Mouse (Mus musculus) adipose tissue, adult 10 weeks (tissue): ENCODE results near the gene Smim11. TPM values are rescaled to one million over a fixed set of nuclear protein-coding genes. Genes with fewer than 3 reads are reported as not detected.

Experiments
- polyA plus RNA-seq: library from polyadenylated mRNA; stranded (reverse); fragments of 350-450 nt; fragmentation: Illumina TruSeq; extraction: RNeasy Lipid Tissue Mini Kit (QIAGEN cat#74804); gene quantifications from one replicate; pipeline ENCODE4 v1.2.3, GENCODE M21; 2014; ENCODE audit warnings: low read depth, low replicate concordance

Smim11 gene
- polyA plus RNA-seq, result 73.3 TPM

DNA sequence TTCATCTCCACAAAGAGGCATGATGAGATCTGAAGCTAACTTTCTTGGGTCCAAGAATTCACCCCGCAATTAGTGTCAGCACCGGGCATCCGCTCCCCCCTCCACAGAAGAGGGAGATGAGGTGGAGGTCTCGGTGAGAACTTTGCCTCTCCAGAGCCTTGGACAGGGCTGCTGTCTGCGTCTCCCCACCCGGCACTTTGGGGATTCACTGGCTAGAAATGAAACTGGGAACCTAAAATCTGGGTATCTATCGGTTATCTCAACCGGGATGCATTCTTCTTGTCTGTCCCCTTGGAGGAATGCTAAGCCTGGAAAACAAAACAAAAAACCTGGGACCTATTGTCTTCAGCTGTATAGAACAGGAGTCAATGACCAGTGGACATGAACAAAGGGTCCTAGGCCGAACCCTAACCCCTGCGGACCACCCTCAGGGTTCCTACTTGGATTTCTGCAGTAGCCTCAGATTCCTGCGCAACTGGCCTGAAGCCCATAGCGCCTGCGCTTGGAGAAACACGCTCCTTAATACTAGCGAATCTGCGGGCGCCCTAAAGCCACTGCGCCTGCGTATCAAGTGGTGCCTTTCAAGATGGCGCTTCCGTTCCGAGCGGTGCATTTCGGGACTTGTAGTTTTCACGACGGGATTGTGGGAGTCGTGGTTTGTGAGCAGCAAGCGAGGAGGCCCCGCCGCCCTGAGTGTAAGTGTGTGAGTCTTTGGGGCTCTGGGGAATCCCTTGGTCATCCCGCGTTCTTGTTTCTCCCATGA, at the start of gene Smim11:
TSS of gene Smim11 (plus strand) at position 638 of the 763 bp plus-strand sequence.

DNA sequence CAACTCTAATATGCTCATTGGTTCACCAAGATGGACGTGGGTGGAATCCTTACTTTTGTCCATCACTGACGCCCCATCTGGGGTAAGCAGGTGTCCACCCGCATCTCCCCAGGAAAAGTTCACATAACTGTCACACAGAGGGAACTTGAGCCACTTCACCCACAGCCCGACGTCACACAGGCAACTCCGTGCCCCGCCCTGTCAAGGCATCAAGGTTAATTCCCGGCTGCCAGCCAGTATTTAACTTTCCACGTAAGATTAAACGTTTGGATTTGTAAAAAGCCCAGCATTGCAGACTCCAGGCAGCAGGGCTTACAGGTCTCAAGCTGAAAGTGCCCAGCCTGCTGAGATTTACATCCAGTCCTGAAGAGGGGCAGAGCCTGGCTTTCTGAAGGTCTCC, 9.0 kb upstream of the Smim11 start, which contains the start of gene Kcne2:
TSS of gene Kcne2 (plus strand) at position 289 of the 400 bp plus-strand sequence.

DNA sequence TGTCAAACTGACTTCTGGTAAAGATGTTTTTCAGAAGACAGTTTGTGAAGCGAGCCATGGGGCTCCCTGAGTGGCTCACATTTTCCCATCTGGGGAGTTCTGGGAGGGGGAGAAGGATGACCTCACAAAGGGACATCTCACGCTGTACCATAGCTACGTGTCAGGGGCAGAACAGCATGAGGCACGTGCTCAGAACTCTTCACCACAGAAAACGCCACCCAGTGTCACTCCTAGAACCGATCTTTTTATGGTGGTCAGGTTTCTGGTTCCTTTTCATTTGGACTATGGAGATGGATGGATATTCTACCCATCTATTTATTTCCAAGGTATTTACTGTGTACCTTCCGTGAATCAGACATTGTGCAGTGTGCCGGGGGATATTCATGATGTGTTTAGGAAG, 20.3 kb downstream of the Smim11 start, which contains the start of gene Fam243:
TSS of gene Fam243 (minus strand) at position 101 of the 400 bp plus-strand sequence.

DNA sequence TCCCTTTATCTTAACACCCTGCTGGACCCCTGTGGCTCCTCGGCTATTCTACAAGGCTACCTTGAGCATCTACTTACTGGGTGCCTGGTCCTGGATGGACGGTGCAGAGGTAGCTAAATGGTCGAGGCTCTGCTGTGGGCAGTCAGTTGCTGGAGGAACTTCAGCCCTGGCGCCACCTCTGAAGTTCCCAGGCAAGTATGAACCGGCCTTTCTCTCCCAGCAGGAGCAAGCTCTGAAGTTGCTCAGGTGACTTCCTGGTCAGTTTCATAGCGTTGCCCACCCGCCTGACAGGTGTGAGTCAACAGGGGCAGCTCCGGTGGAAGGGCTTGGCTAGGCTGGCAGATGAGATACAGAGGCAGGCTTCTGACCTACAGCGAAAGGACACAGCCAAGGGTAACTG, 58.1 kb downstream of the Smim11 start, which contains the start of gene Kcne1:
TSS of gene Kcne1 (minus strand) at position 240 of the 400 bp plus-strand sequence.

Other genes with a start within 250 kb of the Smim11 start
- gene Mrps6, start 243.0 kb upstream of the Smim11 start, polyA plus RNA-seq, result 266 TPM
- 0.38 TPM for gene Gm49711, start 243.0 kb upstream of the Smim11 start, polyA plus RNA-seq
- gene Slc5a3, start 243.0 kb upstream of the Smim11 start, polyA plus RNA-seq, result 18.8 TPM
- not detected for gene Kcne2, start 8.9 kb upstream of the Smim11 start, polyA plus RNA-seq
- gene Fam243, start 20.2 kb downstream of the Smim11 start, polyA plus RNA-seq, result 6.2 TPM
- not detected for gene Kcne1, start 58.2 kb downstream of the Smim11 start, polyA plus RNA-seq
- 18.5 TPM for gene Rcan1, start 169.6 kb downstream of the Smim11 start, polyA plus RNA-seq
- 9.3 TPM for gene Clic6, start 184.4 kb downstream of the Smim11 start, polyA plus RNA-seq